Mouse (Mus musculus) testis, postnatal 14 days (tissue): ENCODE measurements at regions not wholly inside any gene's neighbourhood (a gene's known extent, or its start where the extent isn't known, plus 50 kb on each side); places are given as distances from the start of the nearest gene placed in this dataset.

ENCODE experiments used
- DNase-seq: peaks from one replicate; pipeline ENCODE4 v3.0.0; 2021; ENCODE audit warnings: low spot score

DNA sequence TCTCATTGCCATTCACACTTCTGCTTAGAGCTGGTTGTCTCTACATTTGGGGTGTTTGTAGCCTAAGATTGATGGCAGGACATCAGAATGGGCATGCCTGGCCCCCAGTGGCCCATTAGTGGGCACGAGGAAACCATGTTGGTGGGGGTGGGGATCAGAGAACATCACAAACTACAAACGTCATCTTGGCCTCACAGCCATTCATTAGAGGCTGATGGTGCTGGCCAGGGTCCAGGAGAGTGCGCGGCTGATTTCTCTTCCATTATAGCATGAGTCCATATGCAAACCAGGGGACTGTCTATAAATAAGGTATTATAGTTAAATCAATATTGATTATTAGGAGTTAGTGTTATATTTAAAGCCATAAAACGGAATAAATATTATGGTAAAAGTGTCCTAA lies 67.9 kb downstream of the 3100002H09Rik start:
- DNase-seq, result no peak

DNA sequence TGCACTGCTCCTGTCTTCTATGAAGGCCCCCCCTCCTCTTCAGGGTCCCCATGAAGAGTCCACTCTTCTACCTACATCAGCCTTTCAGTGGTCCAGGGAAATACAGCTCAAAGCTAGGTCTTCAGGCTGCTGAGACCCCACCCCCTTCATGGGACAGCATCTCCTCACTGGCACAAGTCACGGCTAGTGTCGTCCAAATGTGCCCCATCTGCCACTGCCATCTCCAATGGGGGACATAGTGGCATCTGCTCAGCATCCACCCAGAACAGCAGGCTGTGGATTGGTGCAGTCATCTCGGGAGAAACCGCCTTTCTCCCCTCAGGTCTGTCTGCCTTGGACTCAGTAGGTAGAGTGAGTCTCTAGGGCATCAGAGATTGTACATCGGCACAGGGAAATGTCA lies 72.1 kb downstream of the 3100002H09Rik start:
- no peak for DNase-seq

DNA sequence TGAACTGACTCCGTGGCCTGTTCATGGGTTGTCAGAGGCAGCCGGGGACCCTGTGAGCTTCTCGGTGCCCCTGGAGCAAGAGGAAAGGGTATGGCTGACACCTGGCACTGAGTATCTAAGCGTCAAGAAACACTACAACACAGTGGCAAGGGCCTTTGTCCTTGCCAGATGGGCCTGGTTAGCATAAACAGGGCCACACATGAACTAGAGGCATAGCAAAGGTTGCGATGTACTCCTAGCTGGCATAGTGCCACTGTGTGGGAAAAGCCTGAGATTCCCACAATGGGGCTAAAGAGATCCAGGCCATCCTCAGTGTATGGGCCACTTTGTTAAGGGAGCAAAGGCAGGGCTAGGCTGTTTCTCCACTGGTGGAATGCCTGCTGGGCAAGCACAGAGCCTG lies 72.9 kb downstream of the 3100002H09Rik start:
- no peak for DNase-seq

DNA sequence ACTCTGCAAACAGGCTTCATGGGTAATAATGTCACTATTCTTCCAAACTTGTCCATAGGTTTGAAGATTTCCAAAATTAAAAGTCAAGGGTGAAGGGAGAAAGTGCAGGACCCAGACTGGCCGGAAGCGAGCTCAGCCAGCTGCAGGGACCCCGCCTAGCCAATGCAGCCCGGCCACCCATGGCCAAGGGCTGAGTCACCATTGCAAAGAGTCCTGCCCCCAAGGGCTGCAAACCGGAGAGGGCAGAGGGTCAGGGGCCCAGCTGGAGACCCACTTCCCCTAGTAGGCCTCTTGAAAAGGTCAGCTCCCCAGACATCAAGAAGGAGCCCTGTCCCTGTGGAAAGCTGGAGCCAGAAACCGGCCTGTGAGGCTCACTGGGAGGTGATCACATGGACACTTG lies 77.0 kb downstream of the 3100002H09Rik start:
- no peak for DNase-seq

DNA sequence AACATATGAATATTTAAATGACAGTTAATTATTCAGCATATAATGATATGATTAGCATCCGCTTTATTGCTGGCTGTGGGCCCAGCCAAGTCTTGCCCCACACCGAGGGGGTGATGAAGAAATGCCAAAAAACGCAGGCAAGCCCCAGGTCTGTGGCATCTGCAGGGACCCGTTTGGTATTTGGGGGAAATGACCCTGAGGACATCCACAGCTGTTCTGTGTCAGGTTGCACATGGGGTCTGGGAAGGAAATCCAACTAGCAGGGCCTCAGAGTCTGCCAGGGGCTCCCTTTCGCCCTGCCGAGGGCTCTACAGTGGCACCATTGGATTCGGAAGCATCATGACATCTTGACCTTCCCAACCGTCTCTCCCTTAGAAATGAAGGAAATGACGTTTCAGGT lies 80.0 kb downstream of the 3100002H09Rik start:
- DNase-seq, result no peak

DNA sequence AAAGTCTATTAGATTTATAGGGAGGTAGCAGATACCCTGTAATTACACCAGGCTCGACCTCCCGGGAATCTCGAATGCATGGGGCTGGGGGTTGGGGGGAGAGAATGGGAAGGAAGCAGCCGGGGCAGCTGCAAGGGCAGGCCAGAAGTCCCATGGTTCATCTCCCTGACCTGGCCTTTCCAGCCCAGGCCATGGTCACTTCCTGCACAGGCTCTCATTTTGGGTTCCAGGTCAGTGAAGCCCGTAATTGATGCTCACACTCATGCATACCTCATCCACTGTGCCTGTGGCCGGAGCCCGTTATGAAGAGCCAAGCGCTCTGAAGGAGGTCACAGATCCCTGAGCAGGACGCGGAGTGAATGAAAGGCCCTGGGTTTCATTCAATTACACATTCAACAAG lies 83.8 kb downstream of the 3100002H09Rik start:
- no peak for DNase-seq

DNA sequence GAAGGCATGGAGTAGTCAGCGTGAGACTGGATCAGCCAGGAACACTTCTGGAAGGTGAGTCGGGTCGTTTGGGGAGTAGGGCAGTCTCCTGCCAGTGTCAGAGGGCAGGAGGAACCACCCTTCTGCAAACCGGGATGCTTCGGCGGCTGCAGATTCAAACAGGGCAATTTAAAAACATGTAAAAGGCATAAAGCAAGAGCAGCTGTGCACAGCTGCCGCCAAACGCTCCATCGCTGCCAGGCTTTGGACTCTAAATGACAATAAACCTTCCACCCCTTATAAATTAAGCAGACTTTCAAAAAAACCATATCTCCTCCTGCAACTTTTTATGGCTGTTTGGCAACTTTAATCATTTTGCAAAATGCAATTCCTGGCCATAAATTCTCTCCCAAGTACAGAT lies 84.2 kb downstream of the 3100002H09Rik start:
- no peak for DNase-seq

DNA sequence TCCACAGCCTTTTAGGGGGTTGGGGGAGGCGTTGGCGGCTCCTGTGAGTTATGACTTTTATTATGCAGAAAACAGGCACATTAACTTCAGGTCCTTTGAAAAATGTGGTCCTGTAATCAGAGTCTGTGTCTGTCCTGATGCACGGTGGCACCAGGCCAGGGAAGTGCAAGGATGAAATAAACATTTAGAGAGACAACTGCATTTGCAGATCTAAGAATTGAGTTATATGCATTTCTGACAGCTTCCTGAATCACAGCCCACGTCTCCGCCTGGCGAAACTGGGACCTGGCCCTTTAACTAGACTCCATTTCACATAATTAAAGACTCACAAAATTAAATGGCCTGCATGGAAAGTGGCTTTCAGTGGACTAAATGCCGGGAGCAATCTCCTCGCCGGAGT lies 90.3 kb downstream of the 3100002H09Rik start:
- no peak for DNase-seq

DNA sequence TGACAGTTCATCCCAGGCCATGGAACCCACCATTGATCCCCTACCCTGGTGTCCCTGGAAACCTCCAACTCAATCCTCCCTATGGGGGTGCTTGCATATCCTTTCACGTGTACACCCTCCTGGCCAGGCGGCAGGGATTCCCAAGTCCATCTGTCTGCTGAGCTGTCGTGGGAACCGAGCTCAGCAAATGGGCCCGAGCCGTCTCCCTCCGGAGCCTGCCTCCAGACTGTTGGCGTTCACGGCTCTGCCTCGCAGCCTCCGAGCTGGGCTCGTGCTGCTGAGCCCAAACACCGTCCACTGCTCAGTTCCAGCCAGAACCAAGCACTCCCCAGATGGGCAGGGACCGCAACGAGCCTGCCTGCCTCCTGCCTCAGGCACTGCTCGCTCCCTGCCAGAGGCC lies 98.8 kb downstream of the 3100002H09Rik start:
- DNase-seq, result no peak

DNA sequence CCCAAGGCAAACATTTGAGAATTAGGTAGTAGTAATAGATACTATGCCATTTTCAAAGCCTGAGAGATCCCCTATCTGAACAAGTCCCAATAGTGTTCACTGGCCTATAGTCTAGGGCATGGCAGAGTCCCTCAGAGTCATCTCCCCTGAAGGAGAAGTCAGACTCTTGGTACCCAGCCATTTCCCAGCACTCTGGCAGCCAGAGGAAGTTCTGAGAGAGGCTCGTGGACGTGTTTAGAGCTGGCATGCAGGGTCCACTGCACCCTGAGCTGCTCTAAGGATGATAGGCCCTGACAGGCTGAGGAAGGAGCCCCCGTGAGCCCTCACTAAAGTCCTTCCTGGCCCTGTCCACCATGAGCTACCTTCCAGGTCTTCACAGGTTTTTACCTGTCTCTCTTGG lies 99.8 kb downstream of the 3100002H09Rik start:
- DNase-seq, result no peak

DNA sequence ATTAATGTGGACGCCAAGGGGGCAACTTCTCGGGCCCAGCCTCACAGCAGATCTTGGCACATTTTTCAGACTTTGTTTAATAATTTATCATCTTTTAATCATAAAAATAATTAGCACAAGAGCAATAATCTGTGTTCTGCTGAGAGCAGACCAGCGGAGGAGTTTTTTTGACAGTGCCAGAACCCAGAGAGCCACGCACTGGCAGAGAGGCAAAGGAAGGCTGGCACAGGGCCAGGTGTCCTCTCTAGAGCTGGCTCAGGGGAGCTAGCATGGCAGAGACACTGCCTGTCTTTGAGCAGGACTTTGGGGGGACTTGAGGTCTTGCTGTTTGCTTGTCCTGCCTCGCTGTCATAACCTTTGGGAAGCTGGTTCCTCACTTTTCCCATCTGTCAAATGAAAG lies 100.9 kb downstream of the 3100002H09Rik start:
- no peak for DNase-seq

DNA sequence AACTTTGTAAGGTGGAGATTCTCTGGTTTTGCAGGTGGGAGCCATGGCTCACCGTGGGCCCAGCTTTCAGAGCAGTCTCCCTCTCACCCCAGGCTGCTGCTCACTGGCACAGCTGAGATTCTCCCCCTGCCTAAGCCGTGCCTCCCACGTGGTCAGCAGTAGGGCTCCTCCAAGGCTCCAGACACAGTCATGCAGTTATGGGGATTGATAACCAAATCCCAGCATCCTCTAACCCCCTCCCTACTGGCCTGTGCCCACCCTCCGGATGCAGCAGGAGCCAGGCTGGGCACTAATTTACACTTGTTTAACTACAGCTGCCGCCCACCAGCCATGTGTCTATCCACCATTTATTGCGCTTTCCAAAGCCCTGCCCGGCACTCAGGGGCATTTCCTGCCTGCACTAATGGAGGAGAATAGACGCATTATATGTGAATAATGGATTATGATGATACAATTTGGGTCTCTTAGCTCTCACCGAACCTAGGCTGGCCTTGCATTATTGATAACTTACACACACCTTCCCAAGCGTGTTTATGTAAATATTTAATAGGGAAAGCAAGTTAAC lies 104.4 kb downstream of the 3100002H09Rik start:
- no peak for DNase-seq

DNA sequence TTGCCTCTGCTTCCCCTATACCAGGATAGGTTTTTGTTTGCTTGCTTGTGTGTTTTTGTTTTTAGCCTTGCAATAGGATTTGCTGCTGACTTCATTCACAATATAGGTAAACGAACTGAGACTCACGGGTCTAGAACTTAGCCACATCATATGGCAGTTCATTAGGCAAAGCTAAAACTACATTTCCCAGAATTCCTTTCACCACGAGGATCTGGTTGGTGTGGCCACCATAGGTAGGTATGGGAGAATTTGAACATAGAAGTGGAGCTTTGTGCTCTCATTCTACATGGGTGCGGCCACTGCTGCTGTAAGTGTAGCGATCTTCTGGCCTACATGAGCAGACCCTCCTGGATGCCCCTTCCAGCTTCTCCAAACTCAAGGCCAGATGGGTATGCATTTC lies 108.8 kb downstream of the 3100002H09Rik start:
- DNase-seq, result no peak

DNA sequence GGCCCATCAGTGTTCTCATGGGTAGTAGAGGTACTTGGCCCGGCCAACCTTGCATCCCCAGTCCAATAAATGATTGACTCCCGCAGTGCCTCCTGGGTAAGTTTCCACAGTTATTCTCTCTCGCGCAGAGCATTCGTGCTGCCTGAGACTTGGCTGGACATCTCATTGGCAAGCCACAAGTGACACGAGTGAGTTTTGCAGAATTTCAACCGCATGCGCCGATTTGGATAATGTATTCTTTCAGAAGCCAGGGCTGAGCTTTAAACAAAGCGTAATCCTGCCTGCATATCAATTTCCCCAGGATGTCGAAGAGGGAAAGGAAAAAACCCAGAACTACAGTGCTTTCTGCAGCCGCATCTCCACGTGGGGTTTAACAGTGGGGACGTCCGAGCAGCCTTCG lies 112.6 kb downstream of the 3100002H09Rik start:
- DNase-seq, result no peak

DNA sequence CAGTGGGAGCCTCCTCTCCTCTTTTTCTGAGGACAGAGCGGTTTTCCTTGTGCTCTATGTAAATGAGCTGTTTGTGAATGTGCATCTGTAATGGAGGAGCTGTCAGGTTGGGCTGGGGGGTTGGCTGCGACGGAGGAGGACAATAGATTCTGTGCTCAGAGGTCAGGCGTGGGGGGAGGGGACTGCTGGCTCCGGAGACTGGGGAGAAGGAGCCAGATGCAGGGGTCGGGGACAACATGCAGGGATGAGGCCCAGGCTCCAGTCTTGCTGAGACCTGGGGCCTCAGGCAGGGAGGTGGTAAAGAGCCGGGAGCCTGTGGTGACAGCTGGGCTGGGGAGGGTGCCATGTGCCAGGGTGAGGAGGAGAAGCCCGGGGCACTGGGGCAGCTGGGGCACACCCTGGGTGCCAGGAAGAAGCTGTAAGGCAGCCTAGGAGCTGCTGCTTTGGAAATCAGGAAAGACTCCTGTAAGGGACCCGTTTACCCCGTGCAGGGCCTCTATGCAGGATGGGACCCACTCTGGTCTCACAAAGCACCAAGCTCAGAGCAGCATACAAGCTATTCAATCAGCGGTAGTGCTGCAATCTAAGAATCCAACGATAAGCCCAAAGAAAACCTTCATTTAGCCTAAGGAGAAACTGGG lies 124.5 kb downstream of the 3100002H09Rik start:
- no peak for DNase-seq

DNA sequence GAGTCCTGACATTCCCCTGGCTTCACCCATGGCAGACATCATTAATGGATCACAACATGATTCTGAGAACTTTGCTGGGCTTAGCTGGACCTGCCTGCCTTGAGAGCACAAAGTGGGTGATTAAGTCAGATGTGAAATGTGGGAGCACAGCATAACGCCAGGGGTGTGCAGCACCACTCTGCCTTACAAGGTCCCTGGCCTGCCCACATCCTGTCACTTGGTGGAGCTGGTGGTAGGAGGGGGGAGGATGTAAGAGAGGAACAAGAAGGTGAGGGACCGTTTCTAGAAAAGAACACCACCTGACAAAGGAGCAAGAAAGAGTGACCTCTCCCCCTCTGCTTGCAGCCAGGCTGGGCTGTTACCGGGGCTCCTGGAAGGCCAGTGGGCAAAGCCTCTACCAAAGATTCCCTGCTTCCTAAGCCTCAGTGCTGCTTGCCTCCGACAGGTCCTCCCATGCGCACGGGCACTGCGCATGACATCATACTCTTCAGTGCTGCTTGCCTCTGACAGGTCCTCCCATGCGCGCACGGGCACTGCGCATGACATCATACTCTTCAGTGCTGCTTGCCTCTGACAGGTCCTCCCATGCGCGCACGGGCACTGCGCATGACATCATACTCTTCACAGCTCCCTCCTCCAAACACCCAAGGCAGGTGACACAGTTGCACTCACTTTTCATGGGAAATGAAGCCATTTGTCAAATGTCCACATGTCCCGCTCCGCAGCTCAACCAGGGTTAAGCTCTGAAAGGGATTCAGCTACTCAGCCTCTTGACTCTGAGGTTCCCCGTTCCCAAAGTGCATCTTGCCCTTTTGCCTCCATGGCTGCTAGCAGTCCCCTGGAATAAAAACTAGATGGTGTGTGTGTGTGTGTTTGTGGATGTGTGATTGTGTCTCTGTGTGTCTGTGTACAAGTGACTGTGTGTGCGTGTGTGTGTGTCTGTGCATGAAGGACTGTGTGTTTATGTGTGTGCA lies 125.7 kb downstream of the 3100002H09Rik start:
- no peak for DNase-seq

DNA sequence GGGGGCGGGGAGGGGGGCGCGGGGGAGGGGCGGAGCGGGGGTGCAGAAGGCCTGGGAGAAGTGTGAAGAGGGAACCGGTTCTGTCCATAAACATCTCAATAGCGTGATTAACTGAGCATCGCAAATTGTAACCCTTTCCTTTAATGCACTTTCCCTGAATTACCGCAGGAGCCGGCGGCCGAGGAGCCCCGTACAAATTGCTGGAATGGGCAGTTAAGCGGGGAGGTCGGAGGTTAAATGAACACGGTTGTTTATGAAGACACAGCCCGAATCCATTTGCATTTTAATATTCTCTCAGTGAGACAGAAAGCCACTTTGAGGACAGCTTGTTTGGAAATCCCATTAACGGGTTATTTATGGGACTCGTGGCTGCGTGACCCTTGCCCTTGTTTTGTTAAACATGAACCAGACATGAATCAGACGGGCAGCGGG lies 132.7 kb downstream of the 3100002H09Rik start:
- no peak for DNase-seq

DNA sequence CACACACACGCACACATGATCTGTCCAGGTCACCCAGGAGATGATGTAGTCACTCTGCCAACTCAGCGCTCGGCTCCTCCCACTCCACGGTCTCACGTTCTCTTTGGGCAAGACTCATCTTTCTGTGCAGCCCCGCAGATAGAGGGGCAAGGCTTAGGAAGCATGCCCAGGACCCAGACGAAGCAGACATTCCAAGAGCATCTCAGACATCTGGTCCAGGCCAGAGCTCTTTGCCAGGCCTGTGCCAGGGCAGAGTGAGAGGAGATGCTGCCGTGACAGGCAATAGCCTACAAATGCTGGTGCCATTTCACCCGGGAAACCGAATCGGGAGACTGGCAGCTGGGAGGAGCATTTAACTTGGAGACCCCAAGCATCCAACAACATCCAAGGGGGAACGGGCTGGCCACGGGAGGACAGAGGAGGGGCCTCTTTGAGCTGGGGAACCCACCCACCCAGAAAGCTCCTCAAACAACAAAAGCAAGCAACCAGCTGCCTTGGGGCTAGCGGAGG lies 133.2 kb downstream of the 3100002H09Rik start:
- DNase-seq, result no peak

DNA sequence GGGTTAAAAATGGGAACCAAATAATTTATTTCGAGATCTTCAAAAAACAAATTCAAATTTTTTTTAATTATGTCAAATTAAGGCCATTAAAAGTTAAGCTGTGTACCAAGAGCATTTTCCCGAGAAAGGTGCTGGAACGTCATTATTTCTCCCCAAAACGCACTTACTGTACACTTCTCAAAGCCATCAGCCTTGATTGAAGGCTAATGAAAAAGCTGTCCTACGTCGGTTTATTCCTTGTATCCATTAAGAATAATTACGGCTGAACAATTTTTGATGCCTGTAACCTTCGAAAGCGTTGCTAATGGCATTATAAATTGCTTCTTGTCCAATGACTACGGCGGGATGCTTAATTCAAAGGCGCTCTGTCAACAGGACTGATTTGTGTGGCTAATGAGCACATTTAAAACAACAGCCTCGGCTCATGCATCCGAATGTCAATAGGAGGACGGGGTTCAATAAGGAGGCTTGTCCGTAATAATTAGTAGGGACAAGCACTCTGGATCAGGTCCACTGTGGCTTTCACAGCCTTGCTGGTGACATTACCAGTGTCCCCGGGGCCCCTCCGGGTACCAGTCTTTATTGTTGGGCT lies 145.3 kb downstream of the 3100002H09Rik start:
- no peak for DNase-seq

DNA sequence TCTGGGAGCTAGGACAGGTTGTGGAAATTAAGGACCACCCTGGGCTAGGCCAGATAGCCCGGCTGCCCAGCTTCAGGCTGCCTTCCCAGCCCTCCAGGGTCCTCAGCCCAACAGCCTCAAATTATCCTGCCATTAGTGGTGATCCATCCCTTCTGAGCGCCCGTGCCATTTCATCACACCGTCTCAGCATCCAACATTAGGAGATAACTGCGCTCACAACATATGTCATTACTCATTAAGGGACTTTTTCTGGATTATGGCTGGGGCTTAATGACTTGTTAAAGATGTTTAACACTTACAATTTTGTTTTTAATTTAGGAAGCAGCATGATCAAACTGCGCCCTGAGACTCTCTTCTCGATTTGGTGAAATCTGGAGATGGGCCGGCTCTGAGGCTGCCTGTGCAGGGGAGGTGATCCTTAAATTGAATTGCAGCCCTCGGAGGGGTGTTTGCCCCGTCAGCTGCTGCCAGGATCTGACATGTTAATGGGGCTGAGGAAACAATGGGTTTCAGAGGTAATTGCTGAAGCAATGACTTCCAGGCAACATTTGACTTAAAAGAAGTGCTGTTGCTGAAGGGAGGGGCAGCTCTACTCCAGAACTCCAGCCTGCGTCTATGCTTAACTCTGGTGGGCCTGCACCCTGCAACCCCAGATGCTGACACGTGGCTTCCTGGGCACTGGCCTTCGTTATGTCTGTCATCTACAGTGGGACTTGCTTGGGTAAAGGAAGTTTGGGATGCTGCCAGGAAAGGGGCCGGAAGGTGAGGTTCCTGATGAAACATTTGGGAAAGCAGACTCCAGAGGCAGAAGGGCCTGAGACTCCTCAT lies 154.9 kb downstream of the 3100002H09Rik start:
- no peak for DNase-seq

DNA sequence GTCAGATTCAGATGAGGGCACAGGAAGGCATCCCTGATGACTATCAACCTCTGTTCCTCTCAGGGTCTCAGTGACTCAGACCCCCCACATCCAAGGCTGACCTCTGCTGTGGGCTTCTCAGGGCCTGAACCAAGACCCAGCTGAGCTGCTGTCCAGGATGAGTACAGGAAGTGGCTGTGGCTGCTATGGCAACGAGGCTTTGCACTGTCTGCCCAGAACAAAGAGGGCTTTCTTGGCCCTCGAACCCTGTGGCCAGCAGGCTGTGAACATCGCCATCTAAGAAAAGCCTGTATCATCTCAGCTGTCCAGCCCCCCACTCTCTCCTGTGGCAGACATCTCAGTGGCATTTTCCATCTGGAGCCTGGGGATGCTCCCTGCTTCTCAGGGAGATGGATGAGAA lies 159.5 kb downstream of the 3100002H09Rik start:
- no peak for DNase-seq

DNA sequence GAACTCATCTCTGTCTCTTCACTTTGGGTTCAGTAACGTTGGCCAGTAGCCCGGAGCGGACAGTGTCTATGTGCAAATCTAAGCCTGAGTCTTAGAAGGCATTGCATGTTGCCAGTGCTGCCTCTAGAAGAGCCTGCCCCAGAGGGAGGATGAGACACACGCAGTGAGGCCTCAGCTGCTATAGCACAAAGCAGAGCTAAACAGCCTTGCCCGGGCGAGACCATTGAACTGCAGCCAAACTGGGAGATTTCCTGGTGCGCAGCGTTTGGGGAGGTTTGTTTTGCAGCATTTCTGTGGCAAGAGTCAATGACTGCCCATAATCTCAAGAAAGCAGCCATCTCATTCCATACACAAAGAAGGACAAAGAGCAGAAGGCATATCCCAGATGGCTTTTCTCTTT lies 164.0 kb downstream of the 3100002H09Rik start:
- no peak for DNase-seq
